Mouse (Mus musculus): ENCODE results near the gene Nfia.

DNA sequence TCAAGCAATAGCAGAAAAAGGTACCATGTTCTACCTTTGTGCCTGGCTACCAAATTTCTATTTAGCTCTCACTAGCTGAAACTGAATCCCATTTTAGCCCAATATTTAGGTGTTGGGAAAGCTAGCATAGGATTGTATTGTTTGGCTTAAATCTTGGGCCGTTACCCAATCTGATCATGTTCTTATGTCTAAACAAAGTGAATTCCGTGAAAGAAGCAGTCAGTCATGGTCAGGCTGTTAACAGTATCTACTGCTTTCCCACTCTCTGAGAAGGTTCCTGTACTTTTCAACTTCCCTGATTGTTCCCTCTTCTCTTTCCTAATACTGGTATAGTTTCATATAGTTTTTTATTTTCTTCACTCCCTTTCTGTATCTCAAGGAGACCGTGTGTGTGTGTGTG is 318.1 kb downstream of the Nfia start:
- TF ChIP-seq GATA1 (IDR thresholded peaks at IDR 0.05; ENCODE audit: borderline replicate concordance, low read length) (no peak), CTCF (IDR thresholded peaks at IDR 0.05; ENCODE audit: low read depth, low read length) (no peak)

All from G1E (cell line).